Mouse (Mus musculus) testis, adult 2 months (tissue): ENCODE measurements around the gene Purb.

ENCODE experiments used
- CTCF ChIP-seq: fragments of 200-500 bp; IDR thresholded peaks from 2 replicates; pipeline ENCODE4 v1.5.1; 2012; ENCODE audit warnings: low read depth, mild to moderate bottlenecking, inconsistent platforms, low read length, moderate library complexity; ENCODE audit not compliant: control insufficient read depth, insufficient read depth, insufficient replicate concordance
- POLR2A ChIP-seq: fragments of 200-500 bp; IDR thresholded peaks from 2 replicates; pipeline ENCODE4 v1.6.1; 2012; ENCODE audit warnings: low read depth, mild to moderate bottlenecking, inconsistent platforms, low read length, moderate library complexity; ENCODE audit not compliant: control insufficient read depth

DNA sequence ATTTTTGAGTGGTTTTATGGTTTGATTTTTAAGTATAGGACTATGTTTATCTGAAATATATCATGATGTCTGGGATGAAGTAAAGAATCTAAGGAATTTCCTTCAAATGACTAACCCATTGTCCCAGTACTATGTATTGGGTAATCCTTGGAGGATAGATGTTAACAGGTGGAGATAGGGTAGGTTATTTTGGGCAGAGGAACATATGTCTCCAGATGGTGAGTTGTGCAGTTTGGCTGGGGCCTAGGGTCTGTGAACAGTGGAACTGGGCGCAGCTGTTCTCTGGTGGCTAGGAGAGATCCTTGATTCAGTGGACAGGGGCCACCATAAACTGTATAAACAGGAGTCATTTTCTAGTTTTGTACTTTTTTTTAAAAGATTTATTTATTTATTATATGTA is 1.6 kb upstream of the Purb start:
- TF ChIP-seq CTCF, result no peak
- TF ChIP-seq POLR2A, result no peak
